Mouse (Mus musculus) heart, embryonic 13.5 days (tissue): ENCODE results near the gene Gse1. TPM values are rescaled to one million over a fixed set of nuclear protein-coding genes. Genes with fewer than 3 reads are reported as not detected.

ENCODE experiments used
- ATAC-seq: fragments of 200-750 bp; cut with Nextera tagmentation; 2 replicates; pipeline ENCODE4 v1.8.0; 2017; ENCODE audit warnings: moderate TSS enrichment; ENCODE audit not compliant: insufficient number of reproducible peaks, low FRiP score, low TSS enrichment; ENCODE audit errors: extremely low read depth
- H3K27ac ChIP-seq: fragments of 300-500 bp; sonication (generic); replicated peaks from 2 replicates; pipeline ENCODE4 v1.5.1; 2015; ENCODE audit warnings: moderate library complexity, mild to moderate bottlenecking, inconsistent platforms
- H3K27me3 ChIP-seq: fragments of 300-500 bp; sonication (generic); replicated peaks from 2 replicates; pipeline ENCODE4 v1.6.1; 2015; ENCODE audit warnings: mild to moderate bottlenecking, inconsistent platforms
- H3K36me3 ChIP-seq: fragments of 300-500 bp; sonication (generic); 2 replicates; pipeline ENCODE4 v1.6.1; 2015; ENCODE audit warnings: mild to moderate bottlenecking, inconsistent platforms
- H3K4me1 ChIP-seq: fragments of 300-500 bp; sonication (generic); 2 replicates; pipeline ENCODE4 v1.6.1; 2015; ENCODE audit warnings: inconsistent platforms
- H3K4me2 ChIP-seq: fragments of 300-500 bp; sonication (generic); 2 replicates; pipeline ENCODE4 v1.6.1; 2015; ENCODE audit warnings: inconsistent platforms, mild to moderate bottlenecking, moderate library complexity
- H3K4me3 ChIP-seq: fragments of 300-500 bp; sonication (generic); 2 replicates; pipeline ENCODE4 v1.5.1; 2015; ENCODE audit warnings: moderate library complexity, mild to moderate bottlenecking, inconsistent platforms
- H3K9ac ChIP-seq: fragments of 300-500 bp; sonication (generic); 2 replicates; pipeline ENCODE4 v1.6.1; 2015; ENCODE audit warnings: inconsistent platforms, mild to moderate bottlenecking, moderate library complexity
- H3K9me3 ChIP-seq: fragments of 300-500 bp; sonication (generic); 2 replicates; pipeline ENCODE4 v1.6.1; 2016; ENCODE audit warnings: inconsistent platforms
- WGBS: fragments of 180-500 bp; shearing (Covaris S2); methylation state at CpG from one replicate; pipeline ENCODE4 v1.1.7; 2015; ENCODE audit warnings: mixed read lengths; 5-methylcytosine and 5-hydroxymethylcytosine counted together
- polyA plus RNA-seq: library from polyadenylated mRNA; unstranded; fragments of >200 nt; fragmentation: Nextera tagmentation; extraction: Ambion mirVana; gene quantifications from 2 replicates; pipeline ENCODE4 v1.2.1, GENCODE M21; 2015

The Gse1 gene
- polyA plus RNA-seq, 1 experiment from 2014 or later, result 8.5 TPM

DNA sequence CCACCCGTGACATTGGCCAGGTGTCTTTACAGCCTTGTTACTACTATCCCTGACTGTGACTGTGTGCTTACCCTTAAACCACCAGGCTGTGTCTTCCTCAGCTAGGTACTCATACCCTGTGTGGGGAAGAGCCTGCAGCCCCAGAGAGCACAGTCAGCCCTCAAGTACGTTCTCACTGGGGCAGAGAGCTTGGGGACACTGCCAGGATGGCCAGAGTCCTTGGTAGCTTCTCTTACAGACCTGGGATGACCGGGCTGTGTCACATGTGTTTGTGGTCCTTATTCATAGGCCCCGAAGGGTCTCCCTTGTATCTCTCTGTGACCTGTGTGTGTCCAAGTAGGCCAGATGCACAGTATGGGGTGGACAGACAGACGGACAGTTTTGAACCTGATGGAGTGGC, 32.4 kb downstream of the Gse1 start:
- WGBS, result 73% methylated on average over 5 of the region's 5 CpGs
- Histone ChIP-seq H3K4me1 (peaks cover 54% of the 10 kb centered on the region), H3K27ac (no peak overlapping the region), H3K4me3 (no peak overlapping the region), H3K9ac (peak overlapping the region; percentile 40; the same call in 1 of the 2 replicates), H3K9me3 (no peaks in the 10 kb centered on the region), H3K27me3 (peaks cover 13% of the 10 kb centered on the region; the same call in 1 of the 2 replicates), H3K36me3 (no peaks in the 10 kb centered on the region), H3K4me2 (no peak overlapping the region)
- ATAC-seq, result no peak

DNA sequence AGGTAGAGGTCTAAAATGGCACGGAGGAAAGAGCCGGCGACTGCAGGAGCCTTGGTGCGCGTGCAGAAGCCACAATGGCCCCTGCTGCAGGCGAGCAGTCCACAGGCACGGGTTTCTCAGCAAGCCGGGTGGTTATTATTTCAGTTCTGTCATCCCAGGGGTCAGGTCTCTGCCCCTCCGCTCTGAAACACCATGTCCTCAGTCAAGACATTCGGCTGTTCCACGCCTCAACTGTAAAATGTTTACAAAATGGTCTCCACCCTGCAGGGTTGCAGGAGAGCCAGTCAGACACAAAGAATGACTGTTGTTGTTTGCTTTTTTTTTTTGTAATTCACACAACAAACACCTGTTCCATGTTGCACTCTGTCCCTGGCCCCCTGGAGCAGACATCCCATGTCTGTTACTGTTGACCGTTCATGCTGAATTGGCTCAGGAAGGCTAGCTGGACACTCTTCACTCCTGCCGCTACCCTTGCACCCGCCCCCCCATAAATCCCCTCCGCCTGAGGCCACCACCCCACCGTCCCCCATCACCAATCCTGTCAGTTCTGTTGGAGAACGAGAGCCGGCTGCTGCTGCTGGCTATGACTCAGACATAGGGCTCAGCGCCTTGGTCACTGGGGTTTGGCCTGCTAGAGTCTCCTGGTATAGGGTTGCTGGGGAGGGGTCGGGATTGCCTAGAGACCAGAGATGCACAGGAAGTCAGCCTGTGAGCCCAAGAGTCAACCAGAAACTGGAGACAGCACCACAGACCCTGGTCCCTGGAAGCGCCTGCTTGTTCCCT, 33.3 kb downstream of the Gse1 start:
- H3K4me2 ChIP-seq, result no peak overlapping the region

DNA sequence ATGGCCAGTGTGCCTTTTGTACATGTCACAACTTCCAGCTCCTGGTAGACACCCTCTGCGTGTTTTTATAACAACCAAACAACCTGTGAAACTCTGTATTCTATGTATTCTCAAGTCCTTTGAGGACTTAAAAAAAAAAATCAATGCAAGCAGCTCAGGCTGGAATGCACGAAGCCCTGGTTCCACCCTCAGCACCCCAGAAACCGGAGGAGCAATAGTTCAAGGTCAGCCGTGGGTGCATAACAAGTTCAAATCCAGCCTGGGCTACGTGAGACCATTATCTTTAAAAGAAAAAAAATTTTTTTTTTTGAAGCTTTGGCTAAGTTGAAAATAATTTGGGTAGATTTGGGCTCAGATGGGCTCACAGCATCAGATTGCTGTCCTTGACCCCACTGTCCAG, 35.6 kb downstream of the Gse1 start:
- H3K4me2 ChIP-seq, result no peak overlapping the region
- no peak for ATAC-seq
- H3K27ac ChIP-seq, result peak overlapping the region; percentile 82; the same call in 1 of the 2 replicates
- H3K4me1 ChIP-seq, result peaks cover 61% of the 10 kb centered on the region
- WGBS, result 84% methylated on average over 5 of the region's 5 CpGs
- H3K27me3 ChIP-seq, result peaks cover 13% of the 10 kb centered on the region; the same call in 1 of the 2 replicates
- no peaks in the 10 kb centered on the region for H3K9me3 ChIP-seq
- 0 out of 2 replicates have a peak overlapping the region, but pooled peaks have one; percentile 69 for H3K9ac ChIP-seq
- H3K4me3 ChIP-seq, result no peak overlapping the region
- no peaks in the 10 kb centered on the region for H3K36me3 ChIP-seq

More for the DNA sequence above, 33.3 kb downstream of the Gse1 start:
- ATAC-seq, result no peak
- Histone ChIP-seq H3K4me1 (peaks cover 54% of the 10 kb centered on the region), H3K27ac (0 out of 2 replicates have a peak overlapping the region, but pooled peaks have one; percentile 39), H3K27me3 (peaks cover 13% of the 10 kb centered on the region; the same call in 1 of the 2 replicates), H3K9me3 (no peaks in the 10 kb centered on the region), H3K4me3 (no peak overlapping the region), H3K36me3 (no peaks in the 10 kb centered on the region), H3K9ac (0 out of 2 replicates have a peak overlapping the region, but pooled peaks have one; percentile 12)
- WGBS, result 52% methylated on average over 21 of the region's 21 CpGs

DNA sequence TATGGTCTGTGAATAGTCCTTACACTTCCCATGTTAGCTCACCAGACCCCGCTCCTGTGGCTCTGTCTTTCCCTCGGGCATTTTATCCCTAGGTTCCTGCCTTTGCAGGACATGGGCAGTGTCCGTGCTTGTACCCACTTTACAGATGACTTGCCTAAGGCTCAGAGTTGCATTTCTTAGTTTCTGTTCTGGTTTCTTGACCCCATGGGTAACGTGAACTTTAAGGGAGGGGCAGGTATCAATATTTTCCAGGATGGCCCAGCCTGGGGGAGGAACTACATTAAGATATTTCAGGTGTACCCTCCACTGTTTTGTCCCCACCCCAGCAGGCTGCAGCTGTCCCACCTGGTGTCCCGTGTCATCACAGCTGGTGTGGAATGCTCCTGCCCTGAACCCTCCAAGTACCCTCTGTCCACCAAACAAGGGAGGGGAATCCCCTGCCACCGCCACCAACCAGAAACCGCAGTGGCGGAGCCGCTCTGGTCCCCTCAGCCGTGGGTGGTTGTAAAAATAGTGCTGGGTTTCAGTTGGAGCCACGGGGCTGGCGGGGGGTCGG, 36.2 kb downstream of the Gse1 start:
- peak overlapping the region; percentile 61 for H3K4me2 ChIP-seq
- peaks cover 65% of the 10 kb centered on the region for H3K4me1 ChIP-seq
- no peak; the same call in 1 of the 2 replicates for ATAC-seq
- H3K9ac ChIP-seq, result peak overlapping the region; percentile 69
- WGBS, result 29% methylated on average over 13 of the region's 13 CpGs
- peak overlapping the region; percentile 38 for H3K4me3 ChIP-seq
- peaks cover 13% of the 10 kb centered on the region; the same call in 1 of the 2 replicates for H3K27me3 ChIP-seq
- H3K9me3 ChIP-seq, result no peaks in the 10 kb centered on the region
- H3K27ac ChIP-seq, result peak overlapping the region; percentile 82
- no peaks in the 10 kb centered on the region for H3K36me3 ChIP-seq

DNA sequence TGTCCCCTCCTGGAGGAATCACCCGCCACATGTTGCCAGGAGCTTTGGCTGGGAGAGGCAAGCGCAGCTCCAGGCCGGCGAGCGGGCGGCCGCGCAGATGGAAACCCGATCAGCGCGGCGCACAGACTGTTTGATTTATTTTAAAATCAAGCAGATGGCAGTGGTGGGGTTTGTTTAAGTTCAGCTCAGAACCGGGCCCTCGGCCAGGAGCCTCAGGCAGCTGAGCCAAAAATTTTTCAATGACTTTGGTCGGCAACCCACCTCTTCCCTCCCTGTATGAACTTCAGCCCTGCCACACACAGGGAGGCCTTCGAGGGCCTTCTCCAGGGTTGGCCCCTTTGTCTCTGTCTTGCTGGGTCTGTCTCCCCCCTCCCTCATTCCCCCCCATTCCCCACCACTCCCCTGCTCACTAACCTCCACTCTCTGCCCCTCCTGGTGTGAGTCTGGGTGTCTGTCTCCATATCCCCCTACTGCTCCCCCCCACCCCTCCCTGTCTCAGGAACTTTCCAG, 36.7 kb downstream of the Gse1 start:
- Histone ChIP-seq H3K27ac (peak overlapping the region; percentile 82), H3K4me3 (peak overlapping the region; percentile 38), H3K9me3 (no peaks in the 10 kb centered on the region), H3K36me3 (no peaks in the 10 kb centered on the region), H3K4me2 (peak overlapping the region; percentile 61), H3K27me3 (peaks cover 13% of the 10 kb centered on the region; the same call in 1 of the 2 replicates), H3K4me1 (peaks cover 65% of the 10 kb centered on the region), H3K9ac (peak overlapping the region; percentile 69)
- 4% methylated on average over 16 of the region's 16 CpGs for WGBS
- peak; percentile 27 for ATAC-seq

DNA sequence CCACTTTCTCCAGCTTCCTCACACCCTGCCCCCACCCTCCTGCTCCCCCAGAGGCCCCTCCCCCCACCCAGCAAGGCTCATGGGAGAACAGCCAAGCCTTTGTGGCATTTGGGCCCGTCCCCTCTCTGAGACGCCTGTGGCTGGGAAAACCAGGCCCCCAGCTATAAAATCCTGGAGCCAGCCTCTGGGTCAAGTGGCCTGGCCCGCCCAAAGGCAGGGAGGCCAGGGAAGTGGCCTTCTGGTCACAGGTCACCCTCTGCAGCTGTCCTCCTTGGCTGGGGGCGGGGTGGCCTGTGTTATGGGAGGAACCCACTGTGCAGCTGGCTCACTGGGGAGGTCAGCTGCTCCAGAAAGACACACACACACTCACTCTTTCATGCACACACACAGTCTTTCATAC, 37.2 kb downstream of the Gse1 start:
- WGBS, result 14% methylated on average over 4 of the region's 4 CpGs
- peak overlapping the region; percentile 69 for H3K9ac ChIP-seq
- peak overlapping the region; percentile 61 for H3K4me2 ChIP-seq
- H3K4me1 ChIP-seq, result peaks cover 67% of the 10 kb centered on the region
- peaks cover 13% of the 10 kb centered on the region; the same call in 1 of the 2 replicates for H3K27me3 ChIP-seq
- H3K4me3 ChIP-seq, result no peak overlapping the region
- ATAC-seq, result 0 out of 2 replicates have a peak, but pooled peaks have one; percentile 19
- no peaks in the 10 kb centered on the region for H3K36me3 ChIP-seq
- H3K27ac ChIP-seq, result peak overlapping the region; percentile 82
- H3K9me3 ChIP-seq, result no peaks in the 10 kb centered on the region

DNA sequence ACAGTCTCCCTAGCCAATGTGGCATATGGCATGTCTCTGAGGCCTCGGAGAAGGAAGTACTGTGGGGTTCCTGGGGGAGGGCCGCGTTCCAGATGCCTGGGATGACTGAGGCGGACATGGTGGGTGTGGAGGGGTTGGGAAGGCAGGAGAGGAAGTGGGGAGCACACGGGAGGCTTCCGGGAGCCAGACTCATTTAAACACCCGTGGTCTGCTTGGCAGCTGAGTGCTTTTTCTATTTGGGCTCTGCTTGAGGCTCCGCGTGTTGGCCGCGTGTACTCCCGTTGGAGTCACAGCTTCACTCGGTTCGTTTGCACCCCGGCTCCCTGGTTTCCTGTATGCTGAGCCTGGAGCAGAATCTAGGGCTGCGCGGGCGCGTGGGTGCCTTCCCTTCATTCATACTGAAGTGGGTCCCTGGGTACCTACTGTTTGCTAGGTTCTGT, 40.3 kb downstream of the Gse1 start:
- H3K4me3 ChIP-seq, result no peak overlapping the region
- H3K4me2 ChIP-seq, result no peak overlapping the region
- peaks cover 50% of the 10 kb centered on the region for H3K4me1 ChIP-seq
- WGBS, result 52% methylated on average over 19 of the region's 19 CpGs
- H3K9ac ChIP-seq, result peak overlapping the region; percentile 10; the same call in 1 of the 2 replicates
- H3K27ac ChIP-seq, result no peak overlapping the region
- no peaks in the 10 kb centered on the region for H3K9me3 ChIP-seq
- H3K27me3 ChIP-seq, result peaks cover 6% of the 10 kb centered on the region; the same call in 1 of the 2 replicates
- H3K36me3 ChIP-seq, result no peaks in the 10 kb centered on the region
- ATAC-seq, result no peak

DNA sequence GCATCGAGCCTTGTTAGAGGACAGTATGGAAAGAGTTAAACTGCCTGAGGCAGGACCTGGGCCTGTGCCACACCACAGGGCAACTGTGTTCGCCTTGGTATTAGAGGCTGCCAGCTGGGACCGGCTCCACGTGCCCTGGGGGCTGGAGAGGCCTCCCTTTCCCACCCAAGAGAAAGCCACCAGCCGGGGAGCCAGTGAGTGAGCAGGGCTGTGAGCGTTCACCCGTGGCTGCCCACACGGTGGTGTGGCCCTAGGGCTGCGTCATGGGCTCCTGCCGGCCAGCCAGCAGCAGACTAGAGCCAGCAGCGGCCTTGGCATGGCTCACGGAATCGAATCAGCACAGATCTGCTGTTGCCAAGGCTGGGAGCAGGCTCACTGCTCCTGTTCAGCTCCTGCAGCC, 42.2 kb downstream of the Gse1 start:
- peaks cover 44% of the 10 kb centered on the region for H3K4me1 ChIP-seq
- no peak overlapping the region for H3K27ac ChIP-seq
- H3K9me3 ChIP-seq, result no peaks in the 10 kb centered on the region
- H3K36me3 ChIP-seq, result no peaks in the 10 kb centered on the region
- WGBS, result 79% methylated on average over 13 of the region's 13 CpGs
- H3K4me3 ChIP-seq, result no peak overlapping the region
- no peak overlapping the region for H3K4me2 ChIP-seq
- H3K27me3 ChIP-seq, result no peaks in the 10 kb centered on the region; the same call in 1 of the 2 replicates
- ATAC-seq, result no peak
- H3K9ac ChIP-seq, result no peak overlapping the region

DNA sequence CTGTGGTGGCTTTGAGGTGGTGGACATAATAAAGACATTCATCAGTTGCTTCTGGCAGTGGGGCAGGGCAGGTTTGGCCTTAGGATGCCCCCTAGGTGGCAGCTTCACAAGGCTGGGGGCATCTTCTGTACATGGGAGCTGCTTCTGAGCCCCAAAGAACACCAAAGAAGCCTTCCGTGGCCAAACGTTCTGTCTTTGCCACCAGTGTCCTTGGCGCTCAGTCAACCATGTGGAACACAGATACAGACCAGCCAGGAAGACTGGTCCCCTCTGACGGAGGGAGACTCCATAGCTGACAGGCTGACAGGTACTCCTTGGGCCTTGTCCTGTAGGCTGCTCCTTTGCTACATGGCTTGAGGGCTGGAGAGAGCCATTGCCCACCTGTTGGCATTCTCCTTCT, 45.2 kb downstream of the Gse1 start:
- Histone ChIP-seq H3K9ac (no peak overlapping the region), H3K27me3 (no peaks in the 10 kb centered on the region; the same call in 1 of the 2 replicates), H3K4me3 (no peak overlapping the region), H3K27ac (no peak overlapping the region), H3K9me3 (no peaks in the 10 kb centered on the region), H3K36me3 (no peaks in the 10 kb centered on the region), H3K4me2 (no peak overlapping the region), H3K4me1 (peaks cover 48% of the 10 kb centered on the region)
- 74% methylated on average over 4 of the region's 4 CpGs for WGBS
- ATAC-seq, result no peak

DNA sequence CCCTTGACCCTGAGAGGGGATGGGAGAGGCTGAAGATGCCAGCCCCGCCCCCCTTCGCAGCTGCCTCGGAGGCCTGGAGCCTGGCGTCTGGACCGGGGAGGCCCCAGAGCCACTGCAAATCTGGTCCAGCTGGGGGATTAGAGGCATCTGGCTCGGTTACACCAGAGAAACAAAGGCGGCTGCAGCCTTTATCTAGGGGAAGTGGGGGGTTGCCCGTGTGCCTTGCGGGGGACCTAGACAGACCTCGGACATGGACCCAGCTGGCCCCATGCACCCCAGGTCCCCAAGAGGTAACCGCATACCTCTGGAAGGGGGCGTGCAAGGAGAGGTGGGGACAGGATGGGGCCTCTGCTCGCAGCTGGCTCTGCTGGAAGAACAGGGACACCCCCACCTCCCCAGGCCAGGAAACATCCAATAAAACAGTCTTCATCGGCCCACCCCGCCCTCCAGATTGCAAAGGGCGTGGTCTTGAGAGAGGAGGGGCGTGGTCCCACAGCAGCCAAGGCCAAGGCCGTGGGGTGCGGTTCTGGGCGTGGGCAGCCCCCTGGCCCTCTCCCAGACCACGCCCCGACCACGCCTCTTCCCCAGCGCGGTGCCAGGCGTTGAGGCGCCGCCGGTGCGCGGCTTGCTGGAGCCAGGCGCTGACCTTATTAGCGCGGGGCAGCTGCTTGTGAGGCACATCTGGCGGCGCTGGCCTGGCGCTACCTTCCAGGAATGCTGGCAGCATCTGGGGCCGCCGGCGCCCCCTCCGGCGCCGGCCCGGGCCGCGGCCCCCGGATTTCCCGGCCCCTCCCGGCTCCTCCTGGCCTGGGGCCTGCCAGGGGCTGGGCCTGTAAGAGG, 48.0 kb downstream of the Gse1 start:
- H3K4me2 ChIP-seq, result peak overlapping the region; percentile 82
- under 1% methylated on average over 46 of the region's 49 CpGs for WGBS

More for the DNA sequence above, 48.0 kb downstream of the Gse1 start:
- H3K9ac ChIP-seq, result peak overlapping the region; percentile 80
- peak overlapping the region; percentile 53 for H3K4me3 ChIP-seq
- no peaks in the 10 kb centered on the region; the same call in 1 of the 2 replicates for H3K27me3 ChIP-seq
- ATAC-seq, result peak; percentile 80
- no peaks in the 10 kb centered on the region for H3K36me3 ChIP-seq
- peaks cover 59% of the 10 kb centered on the region for H3K4me1 ChIP-seq
- H3K9me3 ChIP-seq, result no peaks in the 10 kb centered on the region
- H3K27ac ChIP-seq, result peak overlapping the region; percentile 94
